Mouse (Mus musculus) spleen, adult 2 months (tissue): ENCODE data around the gene Pitpnm2. TPM values are rescaled to one million over a fixed set of nuclear protein-coding genes. Genes with fewer than 3 reads are reported as not detected.

Experiments
- DNase-seq, 2 experiments: peaks; one replicate each; pipeline versions ENCODE4 v3.0.0 to v3.0.0-alpha.2; 2012 to 2021; ENCODE audit warnings: low spot score in 2 of 2, low read depth in 1 of 2
- H3K27ac ChIP-seq: fragments of 200-500 bp; 2 replicates; pipeline ENCODE4 v1.5.1; 2012; ENCODE audit warnings: low read length, inconsistent platforms; ENCODE audit not compliant: insufficient read depth
- H3K27me3 ChIP-seq: fragments of 200-500 bp; 2 replicates; pipeline ENCODE4 v1.6.1; 2012; ENCODE audit warnings: mild to moderate bottlenecking, moderate library complexity, low read length, inconsistent platforms; ENCODE audit not compliant: control insufficient read depth, insufficient read depth
- H3K36me3 ChIP-seq: fragments of 200-500 bp; 2 replicates; pipeline ENCODE4 v1.6.1; 2012; ENCODE audit warnings: mild to moderate bottlenecking, low read length, inconsistent platforms; ENCODE audit not compliant: control insufficient read depth, insufficient read depth
- H3K4me1 ChIP-seq: fragments of 200-500 bp; 2 replicates; pipeline ENCODE4 v1.6.1; 2011; ENCODE audit warnings: inconsistent platforms; ENCODE audit not compliant: control insufficient read depth, insufficient read depth, insufficient read length
- H3K4me3 ChIP-seq: fragments of 200-500 bp; 2 replicates; pipeline ENCODE4 v1.5.1; 2011; ENCODE audit warnings: mild to moderate bottlenecking, inconsistent platforms; ENCODE audit not compliant: insufficient read depth, insufficient read length; ENCODE audit errors: extremely low read depth
- CTCF ChIP-seq: fragments of 200-500 bp; IDR thresholded peaks from 2 replicates; pipeline ENCODE4 v1.5.1; 2011; ENCODE audit warnings: mild to moderate bottlenecking, inconsistent platforms; ENCODE audit not compliant: insufficient read depth, insufficient read length, insufficient replicate concordance; ENCODE audit errors: extremely low read depth
- POLR2A ChIP-seq: fragments of 200-500 bp; IDR thresholded peaks from 2 replicates; pipeline ENCODE4 v1.6.1; 2011; ENCODE audit warnings: low read depth, low read length, inconsistent platforms
- WGBS: fragments of 180-500 bp; shearing (Covaris S2); methylation state at CpG from one replicate; pipeline ENCODE4 v1.1.7; 2018; 5-methylcytosine and 5-hydroxymethylcytosine counted together
- polyA plus RNA-seq: library from polyadenylated mRNA; depleted of rRNA; stranded (reverse); fragments of >200 nt; gene quantifications from 2 replicates; pipeline ENCODE4 v1.2.3, GENCODE M21; 2012

Pitpnm2 gene
- polyA plus RNA-seq, 1 experiment: 65.8 TPM

- no peak overlapping the region for H3K4me3 ChIP-seq
- H3K4me1 ChIP-seq: peaks cover 12% of the 10 kb centered on the region; the same call in 1 of the 2 replicates
- no peaks in the 10 kb centered on the region for H3K36me3 ChIP-seq
- no peaks in the 10 kb centered on the region for H3K27me3 ChIP-seq
- H3K27ac ChIP-seq: no peak overlapping the region
- TF ChIP-seq POLR2A (no peak), CTCF (no peak)
- DNase-seq: no peak
- WGBS: 36% methylated on average over 15 of the region's 15 CpGs
These were observed 83.7 kb downstream of the Pitpnm2 start for GRCm38 (mm10) chr5:124165622-124166570.

- DNase-seq: no peak
- no peak overlapping the region for H3K4me3 ChIP-seq
- WGBS: 89% methylated on average over 11 of the region's 11 CpGs
- no peak overlapping the region for H3K27ac ChIP-seq
- H3K4me1 ChIP-seq: peaks cover 12% of the 10 kb centered on the region; the same call in 1 of the 2 replicates
- no peaks in the 10 kb centered on the region for H3K27me3 ChIP-seq
- no peaks in the 10 kb centered on the region for H3K36me3 ChIP-seq
- TF ChIP-seq CTCF (no peak), POLR2A (no peak)
These were observed 86.1 kb downstream of the Pitpnm2 start for GRCm38 (mm10) chr5:124163445-124163844.

- 81% methylated on average over 5 of the region's 5 CpGs for WGBS
- Histone ChIP-seq H3K4me3 (no peak overlapping the region), H3K36me3 (no peaks in the 10 kb centered on the region), H3K27me3 (no peaks in the 10 kb centered on the region), H3K27ac (no peak overlapping the region), H3K4me1 (peaks cover 12% of the 10 kb centered on the region; the same call in 1 of the 2 replicates)
- TF ChIP-seq CTCF (peak; percentile 24; the same call in 1 of the 2 replicates), POLR2A (no peak)
- DNase-seq: peak; percentile 47 to 74
These were observed 87.0 kb downstream of the Pitpnm2 start for GRCm38 (mm10) chr5:124162577-124162976.

GRCm38 (mm10) chr5:124161831-124162230, 87.7 kb downstream of the Pitpnm2 start:
- Histone ChIP-seq H3K4me1 (peaks cover 12% of the 10 kb centered on the region; the same call in 1 of the 2 replicates), H3K36me3 (no peaks in the 10 kb centered on the region), H3K4me3 (no peak overlapping the region), H3K27me3 (no peaks in the 10 kb centered on the region), H3K27ac (no peak overlapping the region)
- no peak for DNase-seq
- no peak for TF ChIP-seq CTCF
- no peak for TF ChIP-seq POLR2A
- WGBS: 88% methylated on average over 10 of the region's 10 CpGs

DNA sequence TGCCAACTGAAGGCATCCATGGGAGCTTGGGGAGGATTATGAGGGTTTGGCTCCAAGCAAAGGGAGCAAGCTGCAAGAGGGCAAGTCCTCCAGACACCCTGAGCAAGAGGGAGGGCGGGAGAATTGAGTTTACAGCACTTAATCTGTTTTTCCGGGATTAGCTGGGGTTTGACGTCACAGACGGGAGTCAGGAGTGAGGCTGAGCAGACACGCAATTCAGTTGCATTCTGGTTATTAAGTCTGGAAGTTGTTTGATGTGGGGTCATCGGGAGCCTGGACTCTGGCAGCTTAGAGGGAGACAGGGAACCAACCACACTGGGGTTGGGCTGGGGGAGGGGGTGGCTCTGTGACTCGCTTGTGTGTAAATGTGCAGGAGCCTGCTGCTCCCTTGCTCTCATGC, 90.1 kb downstream of the Pitpnm2 start:
- DNase-seq: no peak
- no peaks in the 10 kb centered on the region for H3K36me3 ChIP-seq
- H3K27ac ChIP-seq: no peak overlapping the region
- WGBS: 90% methylated on average over 7 of the region's 7 CpGs
- H3K4me1 ChIP-seq: no peaks in the 10 kb centered on the region
- no peaks in the 10 kb centered on the region for H3K27me3 ChIP-seq
- H3K4me3 ChIP-seq: no peak overlapping the region
- TF ChIP-seq POLR2A: no peak
- no peak for TF ChIP-seq CTCF

DNA sequence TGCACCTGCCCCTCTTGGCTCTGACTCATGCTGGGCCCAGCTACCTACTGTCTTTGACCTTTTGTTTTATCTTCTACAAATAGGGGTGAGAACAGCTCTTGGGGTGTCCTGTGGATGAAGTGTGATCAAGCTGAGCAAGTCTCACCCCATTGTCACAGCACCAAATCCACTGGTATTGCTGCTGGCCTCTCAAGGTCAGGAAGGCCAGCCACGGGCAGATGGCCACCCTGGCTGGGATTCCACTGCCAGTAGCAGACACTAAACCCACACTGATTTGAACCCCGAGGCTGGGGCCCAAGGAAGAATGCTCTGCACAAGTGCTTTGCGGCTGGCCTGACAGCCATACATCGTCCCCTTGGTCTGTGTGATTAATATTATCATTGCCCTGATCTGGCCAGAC, 91.3 kb downstream of the Pitpnm2 start:
- TF ChIP-seq CTCF (no peak), POLR2A (no peak)
- no peak overlapping the region for H3K27ac ChIP-seq
- 87% methylated on average over 4 of the region's 4 CpGs for WGBS
- H3K4me3 ChIP-seq: no peak overlapping the region
- H3K36me3 ChIP-seq: no peaks in the 10 kb centered on the region
- H3K27me3 ChIP-seq: no peaks in the 10 kb centered on the region
- H3K4me1 ChIP-seq: no peaks in the 10 kb centered on the region
- no peak for DNase-seq

DNA sequence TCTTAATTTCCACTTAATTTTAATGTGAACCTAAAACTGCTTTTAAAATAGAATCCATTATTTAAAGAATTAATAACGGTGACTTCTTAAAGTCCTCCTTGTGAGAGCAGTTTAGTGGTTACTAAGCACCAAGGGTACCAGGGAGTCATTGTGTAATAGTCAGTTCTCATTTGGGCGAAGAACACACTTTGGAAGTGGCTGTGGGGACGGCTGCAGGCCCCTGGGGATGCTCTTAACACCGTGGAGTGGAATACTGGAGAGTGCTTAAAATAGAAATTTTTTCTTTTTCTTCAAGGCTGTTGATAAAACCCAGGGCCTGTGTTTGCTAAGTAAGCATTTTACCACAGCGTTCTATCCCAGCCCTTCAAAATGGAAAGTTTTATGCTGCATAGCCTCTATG, 93.6 kb downstream of the Pitpnm2 start:
- TF ChIP-seq POLR2A (no peak), CTCF (no peak)
- WGBS: 88% methylated on average over 5 of the region's 5 CpGs
- no peaks in the 10 kb centered on the region; the same call in 1 of the 2 replicates for H3K36me3 ChIP-seq

More for the DNA sequence above, 93.6 kb downstream of the Pitpnm2 start:
- no peak overlapping the region for H3K27ac ChIP-seq
- no peak for DNase-seq
- H3K4me1 ChIP-seq: no peaks in the 10 kb centered on the region
- no peak overlapping the region for H3K4me3 ChIP-seq
- no peaks in the 10 kb centered on the region for H3K27me3 ChIP-seq
